ENCODE assay signal across 8 mouse cellular contexts in the genomic region with DNA sequence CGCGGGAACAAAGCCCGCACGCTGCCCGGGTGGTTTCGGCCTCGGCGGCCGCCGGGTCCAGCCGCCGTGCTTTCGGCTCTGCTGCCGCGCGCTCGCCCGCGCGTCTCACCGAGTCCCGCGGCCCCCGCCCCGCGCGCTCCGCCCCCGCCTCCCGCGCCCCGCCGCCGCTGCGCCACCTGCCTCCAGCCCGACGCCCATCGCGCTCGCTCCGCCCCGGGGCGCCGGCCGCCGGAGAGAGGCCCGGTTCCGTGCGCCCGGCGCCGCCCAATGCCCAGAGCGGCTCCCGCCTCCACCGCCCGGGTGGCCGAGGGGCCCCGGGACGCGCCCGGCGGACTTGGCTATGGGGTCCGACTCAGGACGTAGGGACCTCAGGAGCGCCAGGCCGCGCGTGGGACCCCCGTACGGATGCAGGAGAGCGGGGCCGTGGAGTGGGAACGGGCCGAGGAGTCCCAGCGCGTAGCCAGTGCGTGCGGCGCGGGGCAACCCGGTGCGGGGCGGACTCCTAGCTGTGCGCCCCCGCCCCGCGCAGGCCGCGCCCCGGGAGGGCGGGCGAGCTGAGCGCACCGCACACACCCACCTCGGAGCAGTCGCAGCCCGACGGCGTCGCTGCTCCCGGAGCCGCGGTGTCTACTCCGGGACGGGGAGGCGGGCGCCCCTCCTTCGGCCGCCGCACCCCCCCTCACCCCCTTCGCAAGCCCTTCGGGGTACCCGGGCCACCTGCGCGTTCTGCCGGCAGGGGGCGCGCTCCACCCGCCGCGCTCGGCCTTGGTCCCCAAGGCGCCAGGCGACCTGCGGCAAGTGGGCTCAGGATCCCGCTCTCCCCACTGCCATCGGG. TPM values are rescaled to one million over a fixed set of nuclear protein-coding genes. Genes with fewer than 3 reads are reported as not detected.
DNase-seq lines count a peak whose midpoint lies in the region; ATAC-seq and TF ChIP-seq lines count a peak whose summit lies in the region.

No protein-coding gene starts in this region.

- H3K27ac ChIP-seq in heart, embryonic 12.5 days (ENCODE audit: poor library complexity, severe bottlenecking): peak overlapping the region; percentile 34
- peak overlapping the region; percentile 78 for H3K27ac ChIP-seq in kidney, embryonic 16.5 days (ENCODE audit: low read length)
- peak overlapping the region; percentile 90 for H3K27ac ChIP-seq in liver, embryonic 15.5 days (replicated peaks)
- peak overlapping the region; percentile 69 for H3K27ac ChIP-seq in neural tube, embryonic 11.5 days (ENCODE audit: low read depth, low read length)
- H3K27ac ChIP-seq in testis, adult 2 months (ENCODE audit: control insufficient read depth, insufficient read depth, low read depth, low read length): no peak overlapping the region

- peak overlapping the region; percentile 83 for H3K9ac ChIP-seq in heart, embryonic 12.5 days
- H3K9ac ChIP-seq in kidney, embryonic 16.5 days (replicated peaks; ENCODE audit: low read length): peak overlapping the region; percentile 74
- H3K9ac ChIP-seq in liver, embryonic 15.5 days: peak overlapping the region; percentile 76
- peak overlapping the region; percentile 86 for H3K9ac ChIP-seq in neural tube, embryonic 11.5 days (ENCODE audit: low read length)

- H3K9me3 ChIP-seq in erythroblast, embryonic 14.5 days (ENCODE audit: control insufficient read depth, low read length): no peaks in the 10 kb centered on the region
- no peaks in the 10 kb centered on the region for H3K9me3 ChIP-seq in heart, embryonic 12.5 days (replicated peaks)
- H3K9me3 ChIP-seq in kidney, embryonic 16.5 days (ENCODE audit: low read length): no peaks in the 10 kb centered on the region
- H3K9me3 ChIP-seq in liver, embryonic 15.5 days (replicated peaks): no peaks in the 10 kb centered on the region
- no peaks in the 10 kb centered on the region for H3K9me3 ChIP-seq in neural tube, embryonic 11.5 days (ENCODE audit: control insufficient read depth, low read length)

- TF ChIP-seq POLR2A in testis, adult 2 months (IDR thresholded peaks at IDR 0.05; ENCODE audit: control insufficient read depth, low read depth, low read length): no peak

- peak; percentile 93 to 95 for DNase-seq in B cell, adult 2 months
- DNase-seq in brain, adult 2 months (ENCODE audit: low read depth, low spot score): peak; percentile 86
- DNase-seq in neural tube, embryonic 11.5 days (ENCODE audit: low spot score): peak; percentile 89

- H3K4me2 ChIP-seq in heart, embryonic 12.5 days: peak overlapping the region; percentile 98
- peak overlapping the region; percentile 98 for H3K4me2 ChIP-seq in kidney, embryonic 16.5 days (replicated peaks; ENCODE audit: low read depth, low read length)
- H3K4me2 ChIP-seq in liver, embryonic 15.5 days: peak overlapping the region; percentile 100
- peak overlapping the region; percentile 92 for H3K4me2 ChIP-seq in neural tube, embryonic 11.5 days (ENCODE audit: low read depth)

- peaks cover 86% of the 10 kb centered on the region for H3K4me1 ChIP-seq in erythroblast, embryonic 14.5 days (ENCODE audit: control insufficient read depth)
- H3K4me1 ChIP-seq in heart, embryonic 12.5 days (replicated peaks): peaks cover 36% of the 10 kb centered on the region
- H3K4me1 ChIP-seq in kidney, embryonic 16.5 days (ENCODE audit: insufficient read depth, low read length): peaks cover 14% of the 10 kb centered on the region; the same call in 1 of the 2 replicates
- peaks cover 87% of the 10 kb centered on the region for H3K4me1 ChIP-seq in liver, embryonic 15.5 days (replicated peaks)
- H3K4me1 ChIP-seq in neural tube, embryonic 11.5 days (ENCODE audit: control insufficient read depth, insufficient read depth, low read length): peaks cover 10% of the 10 kb centered on the region; the same call in 1 of the 2 replicates
- peaks cover 12% of the 10 kb centered on the region for H3K4me1 ChIP-seq in testis, adult 2 months (ENCODE audit: control insufficient read depth, insufficient read depth, low read length)

- WGBS in heart, embryonic 12.5 days: 3% methylated on average over 96 of the region's 127 CpGs
- under 1% methylated on average over 81 of the region's 127 CpGs for WGBS in kidney, embryonic 16.5 days
- WGBS in liver, embryonic 15.5 days (ENCODE audit: insufficient replicate concordance): 0% methylated on average over 114 of the region's 127 CpGs
- under 1% methylated on average over 98 of the region's 127 CpGs for WGBS in neural tube, embryonic 11.5 days

- peaks cover 32% of the 10 kb centered on the region for H3K36me3 ChIP-seq in erythroblast, embryonic 14.5 days (ENCODE audit: control insufficient read depth)
- H3K36me3 ChIP-seq in heart, embryonic 12.5 days: no peaks in the 10 kb centered on the region
- no peaks in the 10 kb centered on the region for H3K36me3 ChIP-seq in kidney, embryonic 16.5 days (ENCODE audit: insufficient read depth, low read length)
- no peaks in the 10 kb centered on the region for H3K36me3 ChIP-seq in liver, embryonic 15.5 days (replicated peaks)
- H3K36me3 ChIP-seq in neural tube, embryonic 11.5 days (ENCODE audit: control insufficient read depth, insufficient read depth, low read length): no peaks in the 10 kb centered on the region
- H3K36me3 ChIP-seq in testis, adult 2 months (ENCODE audit: control insufficient read depth, insufficient read depth, low read length): no peaks in the 10 kb centered on the region

- H3K4me3 ChIP-seq in erythroblast, embryonic 14.5 days (replicated peaks): peak overlapping the region; percentile 78
- H3K4me3 ChIP-seq in heart, embryonic 12.5 days: peak overlapping the region; percentile 73
- peak overlapping the region; percentile 74 for H3K4me3 ChIP-seq in kidney, embryonic 16.5 days (ENCODE audit: low read length)
- H3K4me3 ChIP-seq in liver, embryonic 15.5 days (replicated peaks): peak overlapping the region; percentile 79
- H3K4me3 ChIP-seq in neural tube, embryonic 11.5 days (ENCODE audit: low read depth, low read length): peak overlapping the region; percentile 74
- peak overlapping the region; percentile 75 for H3K4me3 ChIP-seq in testis, adult 2 months (ENCODE audit: control insufficient read depth, low read depth, low read length)

- H3K27me3 ChIP-seq in erythroblast, embryonic 14.5 days (ENCODE audit: control insufficient read depth): peaks cover 78% of the 10 kb centered on the region
- H3K27me3 ChIP-seq in heart, embryonic 12.5 days (replicated peaks): peaks cover 87% of the 10 kb centered on the region
- peaks cover 73% of the 10 kb centered on the region for H3K27me3 ChIP-seq in kidney, embryonic 16.5 days (ENCODE audit: insufficient read depth, low read length)
- H3K27me3 ChIP-seq in liver, embryonic 15.5 days: peaks cover 89% of the 10 kb centered on the region
- peaks cover 40% of the 10 kb centered on the region for H3K27me3 ChIP-seq in neural tube, embryonic 11.5 days (ENCODE audit: control insufficient read depth, insufficient read depth, low read length)
- no peaks in the 10 kb centered on the region for H3K27me3 ChIP-seq in testis, adult 2 months (ENCODE audit: control insufficient read depth, insufficient read depth, low read length)

- TF ChIP-seq CTCF in testis, adult 2 months (IDR thresholded peaks at IDR 0.05; ENCODE audit: control insufficient read depth, insufficient read depth, insufficient replicate concordance, low read depth, low read length): peak; percentile 69

- peak; percentile 82 for ATAC-seq in heart, embryonic 12.5 days (ENCODE audit: insufficient number of reproducible peaks, low FRiP score)
- ATAC-seq in kidney, embryonic 16.5 days (ENCODE audit: low FRiP score, low TSS enrichment): peak; percentile 74
- peak; percentile 90 for ATAC-seq in liver, embryonic 15.5 days (ENCODE audit: insufficient read depth)
- peak; percentile 82 for ATAC-seq in neural tube, embryonic 11.5 days (ENCODE audit: insufficient read depth, low FRiP score, low TSS enrichment)

RNA-seq across cellular contexts. Expression of a gene that starts 20.6 kb away (rescaled TPM):
- polyA plus RNA-seq in erythroblast, embryonic 14.5 days (2012): 6.1 and 8.9 TPM in 2 replicates
- polyA plus RNA-seq in heart, embryonic 12.5 days (2016; fragmentation: Nextera tagmentation; extraction: Ambion mirVana): 6.2 TPM in 2 replicates
- polyA plus RNA-seq in kidney, embryonic 16.5 days (2015; fragmentation: Nextera tagmentation; extraction: Ambion mirVana): 3.5 and 4.5 TPM in 2 replicates
- polyA plus RNA-seq in liver, embryonic 15.5 days (2015; fragmentation: Nextera tagmentation; extraction: Ambion mirVana): 3.5 and 3.6 TPM in 2 replicates
- polyA plus RNA-seq in neural tube, embryonic 11.5 days (2014; fragmentation: Nextera tagmentation; extraction: Ambion mirVana): 7.5 and 8.5 TPM in 2 replicates
- 0.53 and 0.59 TPM in 2 replicates for polyA plus RNA-seq in testis, adult 2 months (2012; rRNA removed)

RNA-seq across cellular contexts. Expression of a gene that starts 55.7 kb away (rescaled TPM):
- polyA plus RNA-seq in erythroblast, embryonic 14.5 days (2012): not detected in 2 replicates
- polyA plus RNA-seq in heart, embryonic 12.5 days (2016; fragmentation: Nextera tagmentation; extraction: Ambion mirVana): not detected in 2 replicates
- polyA plus RNA-seq in kidney, embryonic 16.5 days (2015; fragmentation: Nextera tagmentation; extraction: Ambion mirVana): 0.15 and 0.19 TPM in 2 replicates
- polyA plus RNA-seq in liver, embryonic 15.5 days (2015; fragmentation: Nextera tagmentation; extraction: Ambion mirVana): not detected in 2 replicates
- polyA plus RNA-seq in neural tube, embryonic 11.5 days (2014; fragmentation: Nextera tagmentation; extraction: Ambion mirVana): not detected in 2 replicates
- not detected in 2 replicates for polyA plus RNA-seq in testis, adult 2 months (2012; rRNA removed)
